15 mouse cellular contexts compared by ENCODE assay signal in the genomic region with DNA sequence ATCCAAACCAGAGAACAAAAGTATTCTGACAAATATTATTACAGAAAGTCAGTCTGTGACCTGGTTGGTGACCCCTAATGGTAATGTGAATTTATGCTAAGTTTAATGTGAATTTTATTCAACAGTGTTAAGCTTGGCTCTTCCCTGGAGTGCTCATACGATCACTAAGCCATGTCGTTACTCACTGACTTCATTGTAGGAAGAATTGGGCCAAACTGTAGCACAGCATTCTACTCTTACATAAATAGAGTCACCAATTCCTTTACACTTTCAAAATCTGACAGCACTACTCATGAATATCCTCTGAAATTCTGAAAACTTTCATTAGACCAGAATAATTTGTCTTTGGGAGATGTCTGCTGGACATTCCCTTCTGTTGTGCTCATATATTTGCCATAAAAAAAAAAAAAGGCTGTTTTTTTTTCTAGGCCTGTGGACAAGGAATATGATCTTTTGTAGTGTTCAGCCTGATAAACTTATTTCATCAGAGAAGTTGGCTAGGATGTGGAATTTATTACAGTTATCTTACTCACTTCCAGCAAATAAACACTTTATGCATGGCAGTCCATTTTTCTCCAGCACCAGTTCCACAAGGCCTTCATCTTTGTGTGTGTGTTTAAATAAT.
"Had no signal": no experiment of that assay in that cellular context is flagged by ENCODE, and none has a peak within 500 bp of the region (broad histone marks: within the 10 kb centered on the region; RNA-seq: fewer than 3 reads in every experiment).

No protein-coding gene starts in this region.

- H3K4me3 ChIP-seq: limb, embryonic 15.5 days; midbrain, embryonic 12.5 days; neural tube, embryonic 13.5 days had no signal

- H3K27ac ChIP-seq: limb, embryonic 15.5 days; liver, embryonic 14.5 days; midbrain, embryonic 12.5 days; neural tube, embryonic 13.5 days had no signal

- H3K27me3 ChIP-seq: limb, embryonic 15.5 days; midbrain, embryonic 12.5 days; neural tube, embryonic 13.5 days had no signal

- H3K9ac ChIP-seq: limb, embryonic 15.5 days; liver, embryonic 14.5 days; midbrain, embryonic 12.5 days; neural tube, embryonic 13.5 days had no signal

- H3K4me1 ChIP-seq: limb, embryonic 15.5 days; midbrain, embryonic 12.5 days had no signal

- H3K4me2 ChIP-seq: limb, embryonic 15.5 days; midbrain, embryonic 12.5 days; neural tube, embryonic 13.5 days had no signal

- H3K9me3 ChIP-seq: limb, embryonic 15.5 days; neural tube, embryonic 13.5 days had no signal

- DNase-seq: kidney, adult 8-10 months; kidney, postnatal 25 days; layer of hippocampus, postnatal 36 days; lung, adult 18-20 months; retina, postnatal 1 day; right cerebral cortex, postnatal 4 days; spleen, adult 18-20 months; thymus, adult 18-20 months; thymus, postnatal 14 days had no signal

- ATAC-seq: intestine, embryonic 16.5 days; midbrain, embryonic 16.5 days had no signal

- H3K36me3 ChIP-seq: midbrain, embryonic 12.5 days had no signal
